Mouse (Mus musculus) ES-Bruce4 (cell line): Measurements from ENCODE around the gene Snx15. TPM values are rescaled to one million over a fixed set of nuclear protein-coding genes. Genes with fewer than 3 reads are reported as not detected.

ENCODE experiments used
- H3K27ac ChIP-seq: 2 replicates; pipeline ENCODE4 v1.5.1; 2012; ENCODE audit warnings: low read length, inconsistent platforms; ENCODE audit not compliant: insufficient read depth
- H3K27me3 ChIP-seq: 2 replicates; pipeline ENCODE4 v1.6.1; 2012; ENCODE audit warnings: mild to moderate bottlenecking, low read length, inconsistent platforms; ENCODE audit not compliant: control insufficient read depth, poor library complexity, insufficient read depth, severe bottlenecking
- H3K36me3 ChIP-seq: 2 replicates; pipeline ENCODE4 v1.6.1; 2012; ENCODE audit warnings: inconsistent platforms, mild to moderate bottlenecking, low read length, moderate library complexity; ENCODE audit not compliant: control insufficient read depth, poor library complexity, insufficient read depth, severe bottlenecking
- H3K4me1 ChIP-seq: one replicate; pipeline ENCODE4 v1.8.1; 2011; ENCODE audit warnings: low read length; ENCODE audit not compliant: control insufficient read depth, insufficient read depth
- H3K4me3 ChIP-seq: 2 replicates; pipeline ENCODE4 v1.5.1; 2011; ENCODE audit warnings: low read depth, mild to moderate bottlenecking, low read length
- H3K9ac ChIP-seq: 2 replicates; pipeline ENCODE4 v1.6.1; 2012; ENCODE audit warnings: low read depth, mild to moderate bottlenecking, inconsistent platforms; ENCODE audit not compliant: poor library complexity, severe bottlenecking
- H3K9me3 ChIP-seq: replicated peaks from 2 replicates; pipeline ENCODE4 v1.6.1; 2012; ENCODE audit warnings: mild to moderate bottlenecking, low read length, inconsistent platforms; ENCODE audit not compliant: control insufficient read depth, poor library complexity, insufficient read depth, severe bottlenecking
- CTCF ChIP-seq: IDR thresholded peaks from one replicate; pipeline ENCODE4 v1.8.1; 2011; ENCODE audit warnings: low read depth, low read length
- EP300 ChIP-seq: IDR thresholded peaks from 2 replicates; pipeline ENCODE4 v1.6.1; 2011; ENCODE audit warnings: low read depth, low read length; ENCODE audit not compliant: insufficient read depth
- POLR2A ChIP-seq: IDR thresholded peaks from one replicate; pipeline ENCODE4 v1.8.1; 2011; ENCODE audit warnings: low read length; ENCODE audit not compliant: insufficient read depth
- polyA plus RNA-seq: library from polyadenylated mRNA; stranded (reverse); fragments of >200 nt; gene quantifications from 2 replicates; pipeline ENCODE4 v1.2.4, GENCODE M21; 2011; ENCODE audit warnings: low read depth; ENCODE audit not compliant: missing spikeins, insufficient read depth, insufficient read length

Snx15 gene
- polyA plus RNA-seq, 1 experiment: 10.0 TPM

DNA sequence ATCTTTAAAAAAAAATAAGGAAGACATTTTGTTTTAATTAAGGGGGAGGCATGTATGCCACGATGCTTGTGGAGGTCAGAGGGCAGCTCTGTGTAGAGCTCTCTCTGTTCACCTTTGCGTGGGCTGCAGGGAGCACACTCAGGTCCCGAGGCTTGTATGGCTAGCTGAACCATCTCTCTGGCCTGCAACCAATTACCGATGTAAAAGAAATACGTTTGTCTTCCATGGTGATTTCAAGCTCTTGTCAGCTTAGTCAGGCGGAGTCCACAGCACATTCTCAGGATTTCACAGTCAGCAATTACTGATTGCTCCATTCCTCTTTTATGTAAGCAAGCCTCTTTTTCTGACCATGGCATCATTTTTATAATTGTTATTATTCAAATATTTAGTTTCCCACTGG, 26.9 kb downstream of the Snx15 start:
- no peaks in the 10 kb centered on the region for H3K9me3 ChIP-seq
- TF ChIP-seq POLR2A: no peak
- TF ChIP-seq EP300: no peak
- no peak for TF ChIP-seq CTCF

DNA sequence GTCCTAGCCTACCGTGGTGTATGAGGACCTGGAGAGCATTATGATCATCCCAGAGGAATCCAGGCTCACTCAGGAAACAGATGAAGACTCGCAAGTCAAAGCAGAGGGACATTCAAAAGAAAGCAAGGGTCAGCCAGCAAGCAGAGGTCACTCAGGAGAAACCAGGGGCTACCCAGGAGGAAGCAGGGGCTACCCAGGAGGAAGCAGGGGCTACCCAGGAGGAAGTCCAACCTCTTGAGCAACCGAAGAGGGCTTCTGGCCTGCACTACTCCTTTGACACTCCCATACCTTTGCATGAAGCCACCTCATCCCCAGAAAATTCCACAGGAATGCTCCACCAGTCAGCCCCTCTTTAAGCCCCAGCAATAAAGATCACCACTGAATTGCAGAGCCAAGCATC, 30.3 kb downstream of the Snx15 start:
- Histone ChIP-seq H3K4me3 (no peak overlapping the region), H3K9me3 (no peaks in the 10 kb centered on the region), H3K9ac (no peak overlapping the region), H3K36me3 (peaks cover 34% of the 10 kb centered on the region), H3K27ac (no peak overlapping the region), H3K4me1 (peaks cover 2% of the 10 kb centered on the region), H3K27me3 (no peaks in the 10 kb centered on the region)
- TF ChIP-seq CTCF (no peak), POLR2A (no peak)

More for the DNA sequence above, 26.9 kb downstream of the Snx15 start:
- Histone ChIP-seq H3K27me3 (no peaks in the 10 kb centered on the region), H3K27ac (no peak overlapping the region), H3K4me3 (no peak overlapping the region), H3K9ac (no peak overlapping the region), H3K36me3 (peaks cover 20% of the 10 kb centered on the region), H3K4me1 (peaks cover 2% of the 10 kb centered on the region)

DNA sequence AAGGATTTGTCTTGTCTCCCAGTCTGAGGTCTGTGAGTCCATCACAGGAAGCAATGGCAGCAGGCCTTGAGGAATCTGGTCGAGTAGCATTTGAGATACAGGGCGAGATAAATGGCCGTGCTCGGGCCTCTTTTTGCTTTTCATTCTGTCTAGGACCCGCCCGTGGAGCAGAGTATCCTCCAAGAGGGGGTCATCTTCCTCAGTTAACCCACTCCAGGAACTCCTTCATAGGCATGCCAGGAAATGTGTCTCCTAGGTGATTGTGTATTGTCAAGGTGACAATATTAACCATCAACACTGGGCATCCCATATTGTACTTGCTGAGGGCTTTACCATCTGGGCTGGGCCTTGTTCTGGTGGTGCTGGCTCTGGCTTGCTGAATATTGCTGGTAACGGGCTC, 34.0 kb downstream of the Snx15 start, which contains the start of gene AC131692.1:
AC131692.1 (plus strand) TSS at position 301 of the 400 bp plus-strand sequence.
- Histone ChIP-seq H3K9ac (no peak within 1 kb of the TSS), H3K27ac (no peak within 1 kb of the TSS), H3K4me3 (no peak within 1 kb of the TSS), H3K36me3 (peaks cover 59% of the 10 kb centered on the region), H3K4me1 (no peaks in the 10 kb centered on the region), H3K27me3 (no peaks in the 10 kb centered on the region), H3K9me3 (no peaks in the 10 kb centered on the region)
- no peak for TF ChIP-seq CTCF
- TF ChIP-seq EP300: no peak
- TF ChIP-seq POLR2A: no peak

DNA sequence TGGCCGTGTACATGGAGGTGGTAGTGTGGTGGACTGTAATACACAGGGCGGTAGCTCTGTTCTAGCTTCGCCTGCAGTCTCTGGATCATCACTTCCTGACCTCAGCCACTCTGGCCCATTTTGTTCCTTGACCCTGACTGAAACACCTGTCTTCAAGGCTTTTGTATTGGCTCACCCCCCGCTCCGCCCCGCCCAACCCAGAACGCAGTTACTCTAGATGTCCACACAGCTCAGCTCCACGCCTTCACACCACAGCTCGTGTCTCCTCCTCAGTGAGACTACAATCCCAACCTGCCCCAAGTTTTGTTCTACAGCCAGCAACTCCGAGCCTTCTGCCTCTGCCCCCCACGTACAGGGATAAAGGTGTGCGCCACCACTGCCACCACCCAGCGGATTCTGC, 39.3 kb downstream of the Snx15 start:
- Histone ChIP-seq H3K4me3 (no peak overlapping the region), H3K27ac (no peak overlapping the region), H3K4me1 (peaks cover under 1% of the 10 kb centered on the region), H3K36me3 (peaks cover 52% of the 10 kb centered on the region), H3K27me3 (no peaks in the 10 kb centered on the region), H3K9ac (no peak overlapping the region), H3K9me3 (no peaks in the 10 kb centered on the region)
- TF ChIP-seq CTCF: no peak
- no peak for TF ChIP-seq POLR2A
- no peak for TF ChIP-seq EP300

DNA sequence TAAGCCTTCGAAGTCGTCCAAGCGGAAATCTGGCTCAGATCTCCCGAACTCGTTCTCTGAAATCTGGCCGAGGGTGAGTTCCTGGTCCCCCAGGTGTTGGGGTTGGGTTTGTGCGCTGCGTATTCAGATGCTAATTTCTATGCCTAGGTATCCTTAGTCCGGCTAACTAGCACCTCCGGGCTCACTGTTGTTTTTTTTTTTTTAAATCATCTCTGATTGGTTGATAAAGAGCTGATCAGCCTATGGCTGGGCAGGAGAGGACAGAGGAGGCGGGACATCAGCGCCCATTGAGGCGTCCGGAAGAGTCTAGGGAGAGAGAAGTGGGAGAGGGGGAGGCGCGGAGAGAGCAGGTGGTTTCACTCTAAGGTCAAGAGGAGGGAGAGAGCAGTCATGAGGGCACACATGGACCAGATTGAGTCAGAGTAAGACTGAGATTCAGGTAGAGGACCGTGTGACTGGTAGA, 42.7 kb downstream of the Snx15 start:
- Histone ChIP-seq H3K36me3 (peaks cover 31% of the 10 kb centered on the region), H3K9ac (peak overlapping the region; percentile 89), H3K9me3 (no peaks in the 10 kb centered on the region), H3K4me1 (peaks cover 2% of the 10 kb centered on the region), H3K27ac (peak overlapping the region; percentile 94), H3K27me3 (no peaks in the 10 kb centered on the region), H3K4me3 (peak overlapping the region; percentile 99)
- TF ChIP-seq POLR2A: peak; percentile 43
- no peak for TF ChIP-seq CTCF
- peak; percentile 56 for TF ChIP-seq EP300

DNA sequence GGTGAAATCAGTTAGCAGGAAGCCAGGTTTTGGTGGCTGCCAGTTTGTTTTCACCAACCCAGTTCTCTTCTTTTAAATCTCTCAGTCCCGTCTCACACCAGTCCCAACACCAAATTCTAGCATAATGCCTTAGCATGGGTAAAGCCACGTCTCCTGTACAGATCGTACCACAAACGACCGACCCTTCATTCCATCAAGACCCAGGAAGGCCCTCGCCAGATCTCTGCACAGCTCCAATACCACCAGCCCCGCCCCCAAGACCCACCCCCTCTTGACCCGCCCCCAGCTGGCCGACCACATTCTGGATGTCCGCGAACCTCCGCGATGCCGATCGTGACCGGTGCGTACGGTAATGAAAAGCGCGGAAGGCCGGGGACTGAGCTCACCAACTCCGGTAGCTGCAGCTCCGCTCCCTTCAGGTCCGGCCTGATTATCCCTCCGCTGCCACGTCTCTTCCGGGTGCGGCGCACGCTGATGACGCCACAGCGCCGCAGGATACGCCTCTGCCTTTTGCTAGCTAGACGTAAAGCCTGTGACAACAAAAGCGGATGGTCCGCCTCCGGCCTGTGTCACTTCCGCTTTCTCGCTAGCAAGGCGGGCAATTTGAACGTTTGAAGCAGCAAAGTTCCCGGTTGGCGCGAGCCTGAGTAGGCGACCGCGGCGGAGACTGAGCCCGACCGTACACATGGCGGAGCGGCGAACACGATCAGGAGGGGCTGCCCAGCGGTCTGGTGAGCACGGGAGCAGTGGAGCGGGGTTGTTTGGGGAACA, 43.4 kb downstream of the Snx15 start, which contains the start of the genes Zfpl1 and Cdca5:
Zfpl1 (minus strand) TSS at position 479 of the 771 bp plus-strand sequence.
Cdca5 (plus strand) TSS at position 506 of the 771 bp plus-strand sequence.
- TF ChIP-seq POLR2A: peak; percentile 46
- no peak for TF ChIP-seq CTCF
- TF ChIP-seq EP300: peak; percentile 82; the same call in 1 of the 2 replicates
- no peaks in the 10 kb centered on the region for H3K27me3 ChIP-seq
- H3K4me3 ChIP-seq: peak within 1 kb of the TSS; percentile 99
- peaks cover 2% of the 10 kb centered on the region for H3K4me1 ChIP-seq
- no peaks in the 10 kb centered on the region for H3K9me3 ChIP-seq
- peak within 1 kb of the TSS; percentile 89 for H3K9ac ChIP-seq
- H3K27ac ChIP-seq: peak within 1 kb of the TSS; percentile 94
- H3K36me3 ChIP-seq: peaks cover 23% of the 10 kb centered on the region
